Mouse (Mus musculus) spleen, postnatal 36 days (tissue): ENCODE data around the gene Zfyve16.

Source experiments
- DNase-seq, 2 experiments: peaks; one replicate each; pipeline ENCODE4 v3.0.0; 2022; ENCODE audit warnings: low spot score in 2 of 2, mixed read lengths in 1 of 2

Gene Zfyve16

GRCm38 (mm10) chr13:92467891-92468290, 62.8 kb downstream of the Zfyve16 start:
- no peak for DNase-seq

GRCm38 (mm10) chr13:92464698-92465097, 66.0 kb downstream of the Zfyve16 start:
- DNase-seq: no peak

GRCm38 (mm10) chr13:92446872-92447271, 83.8 kb downstream of the Zfyve16 start:
- DNase-seq: no peak

GRCm38 (mm10) chr13:92440286-92440685, 90.4 kb downstream of the Zfyve16 start:
- no peak for DNase-seq

GRCm38 (mm10) chr13:92438656-92439055, 92.0 kb downstream of the Zfyve16 start:
- DNase-seq: no peak
